Mouse (Mus musculus): ENCODE measurements around the gene Stk33.

GRCm38 (mm10) chr7:109399299-109399698, 39.6 kb downstream of the Stk33 start:
- TF ChIP-seq HCFC1 (IDR thresholded peaks at IDR 0.05; ENCODE audit: borderline replicate concordance, insufficient read depth, low read length) (no peak), MAFK (IDR thresholded peaks at IDR 0.05; ENCODE audit: insufficient read depth, low read depth, low read length) (no peak), ZC3H11A (IDR thresholded peaks at IDR 0.05; ENCODE audit: borderline replicate concordance, low read depth, low read length) (no peak)
